Mouse (Mus musculus): ENCODE results near the gene Cfap73. TPM values are rescaled to one million over a fixed set of nuclear protein-coding genes. Genes with fewer than 3 reads are reported as not detected.

Cfap73 gene
- polyA plus RNA-seq, 1 experiment from 2014 or later: not detected

DNA sequence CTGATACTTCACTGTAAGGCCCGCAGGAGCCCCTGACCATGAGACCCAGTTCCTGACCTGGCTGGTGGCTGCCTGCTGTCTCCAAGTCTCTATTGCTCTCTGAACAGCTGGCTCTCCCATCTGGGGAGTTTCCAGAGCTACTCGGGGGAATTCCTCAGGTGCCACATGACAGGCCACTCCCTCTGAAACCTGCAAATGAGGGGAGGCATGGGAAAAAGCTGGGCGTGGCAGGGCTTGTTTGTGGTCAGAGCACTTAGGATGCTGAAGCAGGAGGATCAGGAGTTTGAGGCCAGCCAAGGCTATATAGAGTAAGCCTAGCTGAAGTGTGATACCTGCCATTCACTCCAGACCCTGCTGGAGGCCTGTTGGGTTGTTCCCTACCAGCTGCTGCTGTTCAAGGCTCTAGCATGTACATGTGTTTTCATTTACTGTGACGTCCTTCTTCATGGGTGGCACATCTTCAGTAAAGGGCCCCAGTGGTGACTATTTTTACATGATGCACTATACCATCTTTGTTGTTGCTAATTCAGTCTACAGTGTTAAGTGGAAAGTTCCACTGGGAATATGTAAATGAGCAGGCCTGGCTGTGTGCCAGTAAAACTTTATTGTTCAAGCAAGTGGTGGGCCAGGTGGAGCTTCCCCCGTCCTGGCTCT, 11.7 kb downstream of the Cfap73 start:
- Histone ChIP-seq H3K4me1 (peaks cover 13% of the 10 kb centered on the region), H3K27ac (peak overlapping the region; percentile 4; the same call in 1 of the 2 replicates), H3K9ac (no peak overlapping the region), H3K4me3 (no peak overlapping the region), H3K9me3 (no peaks in the 10 kb centered on the region), H3K27me3 (no peaks in the 10 kb centered on the region), H3K36me3 (peaks cover 96% of the 10 kb centered on the region), H3K4me2 (no peak overlapping the region)
- WGBS: 59% methylated on average over 5 of the region's 5 CpGs
- ATAC-seq (ENCODE audit: insufficient number of reproducible peaks, insufficient read depth, low FRiP score, low TSS enrichment, low read depth): no peak

DNA sequence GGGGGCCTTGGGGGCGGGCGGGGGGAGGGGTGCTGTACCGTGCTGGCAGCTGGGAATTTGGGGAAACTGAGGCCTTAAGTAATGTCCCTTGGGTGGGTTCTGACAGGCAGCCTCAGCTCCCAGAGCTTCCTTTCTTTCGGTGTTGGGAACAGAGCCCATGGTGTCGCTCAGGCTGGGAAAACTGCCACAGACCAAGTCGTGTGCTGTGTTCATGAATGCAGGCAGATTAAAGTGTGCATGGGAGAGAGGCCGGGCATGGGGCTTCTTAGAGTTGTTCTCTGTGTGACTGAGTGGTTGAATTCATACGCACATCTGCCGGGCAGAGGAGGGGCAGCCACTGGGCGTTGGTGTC, 12.2 kb downstream of the Cfap73 start:
- WGBS: 84% methylated on average over 10 of the region's 10 CpGs
- H3K9ac ChIP-seq: no peak overlapping the region

DNA sequence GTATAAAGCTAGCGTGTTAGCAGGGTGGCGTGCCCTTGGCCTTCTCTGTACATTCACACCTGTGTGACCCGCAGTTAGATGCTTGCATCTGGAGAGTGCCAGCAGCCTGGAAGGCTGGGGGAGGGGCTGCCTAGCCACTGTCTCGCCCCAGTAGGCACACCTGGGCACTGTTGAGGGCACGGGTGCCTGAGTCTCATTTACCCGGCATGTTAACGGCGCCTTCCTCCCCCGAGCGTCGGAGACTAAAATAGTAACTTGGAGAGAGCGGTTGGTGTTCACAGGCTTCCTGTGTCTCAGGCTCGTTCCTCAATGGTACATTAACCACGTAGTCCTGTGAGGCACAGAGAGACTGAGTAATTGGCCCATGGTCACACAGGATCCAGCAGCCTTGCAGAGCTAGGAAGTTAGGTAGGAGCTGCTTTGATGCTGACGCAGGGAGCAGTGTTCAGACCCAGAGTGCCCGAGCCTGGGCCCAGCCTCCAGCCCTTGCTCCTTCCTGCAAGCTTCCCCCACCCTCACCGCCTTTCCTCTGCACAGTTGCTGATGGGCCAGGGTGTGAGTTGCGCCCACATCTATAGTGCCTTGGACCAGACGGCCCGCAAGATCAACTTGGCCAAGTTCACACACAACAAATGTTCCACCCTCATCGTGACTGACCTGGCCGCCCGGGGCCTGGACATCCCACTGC, 12.8 kb downstream of the Cfap73 start:
- no peak for ATAC-seq (ENCODE audit: insufficient number of reproducible peaks, insufficient read depth, low FRiP score, low TSS enrichment, low read depth)

More for the DNA sequence above, 12.2 kb downstream of the Cfap73 start:
- no peak overlapping the region for H3K4me2 ChIP-seq
- H3K27ac ChIP-seq: peak overlapping the region; percentile 4; the same call in 1 of the 2 replicates
- peaks cover 96% of the 10 kb centered on the region for H3K36me3 ChIP-seq
- no peaks in the 10 kb centered on the region for H3K27me3 ChIP-seq
- H3K4me3 ChIP-seq: no peak overlapping the region
- no peak for ATAC-seq (ENCODE audit: insufficient number of reproducible peaks, insufficient read depth, low FRiP score, low TSS enrichment, low read depth)
- no peaks in the 10 kb centered on the region for H3K9me3 ChIP-seq
- H3K4me1 ChIP-seq: peaks cover 13% of the 10 kb centered on the region

DNA sequence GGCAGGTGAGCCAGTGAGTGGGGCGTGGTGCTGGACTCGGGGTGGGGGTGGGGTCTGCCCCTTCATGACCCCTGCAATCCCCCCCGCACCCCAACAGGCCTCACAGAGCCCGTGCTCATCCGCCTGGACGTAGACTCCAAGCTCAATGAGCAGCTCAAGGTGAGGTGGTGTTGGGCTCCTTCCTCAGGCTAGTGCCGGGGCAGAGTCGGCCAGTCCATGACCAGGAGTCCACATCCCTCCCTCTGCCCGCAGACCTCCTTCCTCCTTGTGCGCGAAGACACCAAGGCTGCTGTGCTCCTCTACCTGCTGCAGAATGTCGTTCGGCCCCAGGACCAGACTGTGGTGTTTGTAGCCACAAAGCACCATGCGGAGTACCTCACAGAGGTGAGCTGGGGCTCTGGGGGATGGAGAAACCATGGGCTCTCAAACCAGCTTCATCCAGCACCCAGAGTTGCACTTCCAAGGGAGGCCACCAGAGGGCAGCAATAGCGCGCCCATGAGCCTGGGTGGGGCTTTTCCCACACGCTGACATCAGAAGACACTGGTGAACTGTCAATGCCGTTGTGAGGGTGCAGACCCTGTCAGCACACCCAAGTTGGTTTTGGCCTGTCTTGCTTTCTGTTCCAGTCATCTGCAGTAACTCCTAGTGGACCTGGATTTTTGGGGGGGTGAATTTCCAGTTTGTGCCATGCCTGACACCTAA, 13.5 kb downstream of the Cfap73 start:
- peaks cover 94% of the 10 kb centered on the region for H3K36me3 ChIP-seq
- peaks cover 13% of the 10 kb centered on the region for H3K4me1 ChIP-seq
- WGBS: 69% methylated on average over 18 of the region's 18 CpGs
- no peak overlapping the region for H3K4me3 ChIP-seq
- no peak overlapping the region for H3K4me2 ChIP-seq
- no peaks in the 10 kb centered on the region for H3K27me3 ChIP-seq
- no peak overlapping the region for H3K9ac ChIP-seq
- no peaks in the 10 kb centered on the region for H3K9me3 ChIP-seq
- ATAC-seq (ENCODE audit: insufficient number of reproducible peaks, insufficient read depth, low FRiP score, low TSS enrichment, low read depth): no peak
- H3K27ac ChIP-seq: no peak overlapping the region

More for the DNA sequence above, 12.8 kb downstream of the Cfap73 start:
- Histone ChIP-seq H3K4me2 (no peak overlapping the region), H3K27me3 (no peaks in the 10 kb centered on the region), H3K9ac (no peak overlapping the region), H3K4me3 (no peak overlapping the region), H3K9me3 (no peaks in the 10 kb centered on the region), H3K36me3 (peaks cover 94% of the 10 kb centered on the region), H3K27ac (0 out of 2 replicates have a peak overlapping the region, but pooled peaks have one; percentile 4), H3K4me1 (peaks cover 13% of the 10 kb centered on the region)
- 94% methylated on average over 23 of the region's 23 CpGs for WGBS

DNA sequence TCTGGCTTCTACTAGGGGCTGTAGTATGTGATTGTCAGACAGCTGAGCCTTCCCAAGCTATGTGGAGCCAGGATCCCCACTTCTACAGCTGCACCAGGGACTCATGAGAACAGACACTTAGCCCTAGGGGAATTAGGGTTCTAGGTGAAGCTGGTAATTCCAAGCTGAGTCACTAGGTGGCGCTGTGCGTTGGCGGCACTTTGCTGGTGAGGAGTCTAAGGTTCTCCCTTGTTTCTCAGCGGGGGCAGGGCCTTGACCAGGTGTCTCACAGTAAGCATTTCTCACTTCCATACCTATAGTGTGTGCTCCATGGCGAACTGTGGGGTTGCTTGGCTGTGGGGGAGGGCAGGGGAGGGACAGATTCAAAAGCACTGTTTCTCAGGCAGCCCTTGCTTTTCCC, 14.8 kb downstream of the Cfap73 start:
- 25% methylated on average over 5 of the region's 5 CpGs for WGBS
- H3K4me3 ChIP-seq: no peak overlapping the region

DNA sequence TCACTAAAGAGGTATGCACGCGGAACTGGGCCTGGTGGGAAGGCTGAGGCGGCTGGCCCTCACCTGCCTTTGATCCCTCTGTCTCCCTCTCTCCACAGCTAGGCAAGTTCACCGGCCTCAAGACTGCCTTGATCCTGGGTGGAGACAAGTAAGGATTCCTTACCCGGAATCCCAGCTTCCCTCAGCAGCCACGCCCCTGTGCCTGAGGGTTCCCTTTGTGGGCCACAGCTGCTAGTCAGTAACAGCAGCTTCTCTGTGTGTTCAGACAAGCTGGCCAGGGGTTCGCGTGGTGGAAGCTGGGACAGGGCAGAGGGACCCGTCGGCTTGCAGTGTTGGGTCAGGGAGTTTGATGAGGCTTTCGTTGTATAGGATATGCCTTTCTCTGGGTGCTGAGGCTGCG, 15.3 kb downstream of the Cfap73 start:
- H3K9me3 ChIP-seq: no peaks in the 10 kb centered on the region
- no peak overlapping the region for H3K4me2 ChIP-seq
- peaks cover 83% of the 10 kb centered on the region for H3K36me3 ChIP-seq
- H3K4me3 ChIP-seq: no peak overlapping the region
- H3K27me3 ChIP-seq: no peaks in the 10 kb centered on the region
- H3K4me1 ChIP-seq: peaks cover 18% of the 10 kb centered on the region
- no peak overlapping the region for H3K9ac ChIP-seq
- no peak overlapping the region for H3K27ac ChIP-seq
- WGBS: 75% methylated on average over 12 of the region's 12 CpGs
- no peak for ATAC-seq (ENCODE audit: insufficient number of reproducible peaks, insufficient read depth, low FRiP score, low TSS enrichment, low read depth)

More for the DNA sequence above, 14.8 kb downstream of the Cfap73 start:
- no peak for ATAC-seq (ENCODE audit: insufficient number of reproducible peaks, insufficient read depth, low FRiP score, low TSS enrichment, low read depth)
- no peak overlapping the region for H3K4me2 ChIP-seq
- H3K36me3 ChIP-seq: peaks cover 87% of the 10 kb centered on the region
- no peak overlapping the region for H3K9ac ChIP-seq
- peaks cover 13% of the 10 kb centered on the region for H3K4me1 ChIP-seq
- H3K9me3 ChIP-seq: no peaks in the 10 kb centered on the region
- no peak overlapping the region for H3K27ac ChIP-seq
- no peaks in the 10 kb centered on the region for H3K27me3 ChIP-seq

DNA sequence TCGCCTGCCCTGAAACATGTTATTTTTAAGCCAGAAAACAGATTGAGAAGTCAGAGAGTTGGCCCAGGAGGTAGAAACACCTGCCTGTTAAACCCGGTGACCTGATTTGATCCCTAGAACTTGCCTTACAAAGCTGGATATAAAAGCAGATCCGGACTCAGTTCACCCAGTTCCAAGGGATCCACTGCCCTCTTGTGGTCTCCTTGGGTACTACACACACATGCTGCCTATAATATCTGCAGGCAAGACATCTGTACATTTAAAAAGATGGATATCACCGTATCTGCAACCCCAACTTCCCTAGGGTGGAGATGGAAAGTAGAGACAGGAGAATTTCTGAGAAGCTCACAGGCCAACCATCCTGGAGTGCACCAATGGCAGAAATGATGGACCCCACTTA, 18.1 kb downstream of the Cfap73 start:
- no peak overlapping the region for H3K9ac ChIP-seq
- ATAC-seq (ENCODE audit: insufficient number of reproducible peaks, insufficient read depth, low FRiP score, low TSS enrichment, low read depth): no peak
- no peaks in the 10 kb centered on the region for H3K9me3 ChIP-seq
- H3K4me3 ChIP-seq: no peak overlapping the region
- WGBS: 97% methylated on average over 4 of the region's 4 CpGs
- peaks cover 57% of the 10 kb centered on the region for H3K36me3 ChIP-seq
- H3K4me1 ChIP-seq: peaks cover 16% of the 10 kb centered on the region
- H3K4me2 ChIP-seq: no peak overlapping the region
- H3K27me3 ChIP-seq: no peaks in the 10 kb centered on the region
- H3K27ac ChIP-seq: no peak overlapping the region

DNA sequence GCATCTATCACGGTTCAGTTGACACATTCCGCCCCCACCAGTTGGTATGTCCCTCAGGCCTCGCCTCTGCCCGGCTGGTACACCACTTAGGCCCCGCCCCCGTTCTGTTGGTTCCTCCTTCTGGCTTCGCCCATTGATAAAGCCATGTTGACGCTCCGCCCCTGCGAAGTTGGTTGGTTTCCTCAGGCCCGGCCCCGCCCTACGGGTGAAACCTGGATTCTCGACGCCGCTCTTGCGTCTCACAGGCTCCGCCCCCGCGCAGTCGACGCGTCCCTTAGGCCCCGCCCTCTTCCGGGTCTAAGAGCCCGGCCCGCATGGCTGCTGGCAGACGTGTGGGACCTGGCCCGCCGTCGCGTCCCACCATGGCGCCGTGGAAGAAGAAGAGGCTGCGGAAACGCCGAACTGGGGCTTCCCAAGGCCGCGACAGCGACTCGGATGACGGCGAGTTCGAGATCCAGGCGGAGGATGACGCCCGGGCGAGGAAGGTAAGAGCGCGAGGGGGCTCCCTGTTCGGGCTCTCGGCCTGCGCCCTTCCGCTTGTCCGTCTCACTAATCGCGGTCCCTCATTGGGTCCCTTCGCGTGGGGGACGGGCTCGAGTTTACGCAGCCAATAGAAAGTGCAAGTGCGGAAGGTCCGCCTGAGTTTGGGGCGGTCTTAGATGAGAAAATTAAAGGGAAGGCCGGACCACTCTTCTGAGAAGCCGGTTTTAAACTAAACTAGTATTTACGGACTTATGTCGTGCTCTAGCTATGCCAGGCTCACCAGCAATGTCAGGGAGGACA, 21.0 kb downstream of the Cfap73 start:
- H3K4me1 ChIP-seq: peaks cover 17% of the 10 kb centered on the region
- peak overlapping the region; percentile 93 for H3K4me2 ChIP-seq
- WGBS: under 1% methylated on average over 69 of the region's 69 CpGs
- peak; percentile 92 for ATAC-seq (ENCODE audit: insufficient number of reproducible peaks, insufficient read depth, low FRiP score, low TSS enrichment, low read depth)
- peak overlapping the region; percentile 78 for H3K27ac ChIP-seq
- peak overlapping the region; percentile 70 for H3K4me3 ChIP-seq
- no peaks in the 10 kb centered on the region for H3K9me3 ChIP-seq
- H3K27me3 ChIP-seq: no peaks in the 10 kb centered on the region
- peak overlapping the region; percentile 78 for H3K9ac ChIP-seq
- H3K36me3 ChIP-seq: peaks cover 46% of the 10 kb centered on the region

DNA sequence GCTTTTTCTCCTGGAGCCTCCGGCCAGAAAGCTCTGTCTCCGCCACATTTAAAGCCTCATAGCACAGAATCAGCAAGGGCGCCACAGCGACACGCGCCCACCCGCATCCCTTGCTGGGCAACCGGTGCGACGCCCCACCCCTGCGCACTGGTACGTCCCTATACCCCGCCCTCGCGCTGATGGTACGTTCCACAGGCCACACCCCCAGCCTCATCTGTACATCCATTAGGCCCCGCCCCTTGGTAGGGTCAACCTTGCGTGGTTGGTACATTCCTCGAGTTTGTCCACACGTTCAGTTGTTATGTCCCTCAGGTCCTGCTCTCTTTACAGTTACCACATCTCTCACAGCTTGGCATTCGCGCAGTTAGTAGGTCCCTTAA, 21.6 kb downstream of the Cfap73 start, which contains the start of the genes Rita1 and Ddx54:
Gene Rita1, minus strand, starts transcription at position 148 of the 380 bp plus-strand sequence.
Gene Ddx54, plus strand, starts transcription at position 298 of the 380 bp plus-strand sequence.
- peak; percentile 88 for ATAC-seq (ENCODE audit: insufficient number of reproducible peaks, insufficient read depth, low FRiP score, low TSS enrichment, low read depth)
- H3K4me3 ChIP-seq: peak within 1 kb of the TSS; percentile 70
- H3K4me2 ChIP-seq: peak within 1 kb of the TSS; percentile 93
- no peaks in the 10 kb centered on the region for H3K27me3 ChIP-seq
- peaks cover 17% of the 10 kb centered on the region for H3K4me1 ChIP-seq
- H3K27ac ChIP-seq: peak within 1 kb of the TSS; percentile 78
- under 1% methylated on average over 22 of the region's 22 CpGs for WGBS
- H3K9ac ChIP-seq: peak within 1 kb of the TSS; percentile 78
- H3K36me3 ChIP-seq: peaks cover 46% of the 10 kb centered on the region
- no peaks in the 10 kb centered on the region for H3K9me3 ChIP-seq

DNA sequence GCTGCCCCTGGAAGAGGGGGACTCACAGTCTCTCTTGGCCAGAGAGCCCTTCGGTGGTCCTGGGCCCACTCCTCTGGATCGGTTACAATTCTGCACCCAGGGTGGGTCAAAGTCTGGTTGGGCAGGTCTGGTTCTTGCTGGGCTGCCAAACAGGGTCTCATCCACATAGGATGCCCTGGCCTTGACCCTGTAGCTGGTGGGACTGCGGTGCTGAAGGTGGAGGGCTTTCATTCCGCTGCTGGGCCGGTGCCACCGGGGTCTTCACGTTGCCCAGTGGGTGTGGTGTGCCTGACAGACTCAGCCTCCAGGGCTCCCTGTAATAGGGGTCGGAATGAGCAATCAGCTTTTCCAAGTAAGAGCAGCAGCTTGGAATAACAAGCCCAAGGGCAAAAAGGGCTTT, 22.6 kb downstream of the Cfap73 start:
- Histone ChIP-seq H3K27me3 (no peaks in the 10 kb centered on the region), H3K4me3 (peak overlapping the region; percentile 70), H3K4me2 (peak overlapping the region; percentile 93), H3K36me3 (peaks cover 39% of the 10 kb centered on the region), H3K9me3 (no peaks in the 10 kb centered on the region), H3K4me1 (peaks cover 17% of the 10 kb centered on the region), H3K9ac (peak overlapping the region; percentile 73), H3K27ac (no peak overlapping the region)
- ATAC-seq (ENCODE audit: insufficient number of reproducible peaks, insufficient read depth, low FRiP score, low TSS enrichment, low read depth): no peak
- WGBS: 40% methylated on average over 8 of the region's 8 CpGs

DNA sequence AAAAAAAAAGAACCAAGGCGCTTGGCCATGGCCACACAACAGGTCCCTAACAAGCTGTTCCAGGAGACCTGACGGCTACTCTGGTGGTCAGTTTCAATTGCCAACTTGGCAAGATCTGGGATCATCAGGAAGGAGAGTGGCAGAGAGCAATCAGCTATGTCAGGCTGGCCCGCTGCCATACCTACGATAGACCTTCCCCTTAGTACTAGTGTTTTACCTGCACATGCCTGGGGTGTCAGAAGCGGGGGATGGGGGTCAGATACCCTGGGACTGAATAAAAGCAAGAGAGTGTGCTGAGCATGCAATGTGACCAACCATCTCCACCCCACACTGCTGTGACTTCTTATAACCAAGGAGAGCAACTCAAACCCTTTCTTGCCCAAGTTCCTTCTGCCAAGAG, 23.1 kb downstream of the Cfap73 start:
- peaks cover 17% of the 10 kb centered on the region for H3K4me1 ChIP-seq
- no peak overlapping the region for H3K27ac ChIP-seq
- no peaks in the 10 kb centered on the region for H3K27me3 ChIP-seq
- no peaks in the 10 kb centered on the region for H3K9me3 ChIP-seq
- peak overlapping the region; percentile 73; the same call in 1 of the 2 replicates for H3K9ac ChIP-seq
- H3K4me3 ChIP-seq: peak overlapping the region; percentile 70; the same call in 1 of the 2 replicates
- no peak for ATAC-seq (ENCODE audit: insufficient number of reproducible peaks, insufficient read depth, low FRiP score, low TSS enrichment, low read depth)
- peak overlapping the region; percentile 93 for H3K4me2 ChIP-seq
- H3K36me3 ChIP-seq: peaks cover 35% of the 10 kb centered on the region
- 87% methylated on average over 5 of the region's 5 CpGs for WGBS
